Mouse (Mus musculus): ENCODE measurements around the gene Arl6ip5. TPM values are rescaled to one million over a fixed set of nuclear protein-coding genes. Genes with fewer than 3 reads are reported as not detected.

The Arl6ip5 gene
- 78.1 and 78.3 TPM in 2 replicates for polyA plus RNA-seq (2014; fragmentation: Nextera tagmentation; extraction: Ambion mirVana)

GRCm38 (mm10) chr6:97210191-97210961, at the start of gene Arl6ip5:
Gene Arl6ip5, plus strand, starts transcription at chr6:97210689.
- peak within 1 kb of the TSS; percentile 66 for H3K27ac ChIP-seq (replicated peaks; ENCODE audit: low read depth, low read length)

GRCm38 (mm10) chr6:97175716-97176115, 34.8 kb upstream of the Arl6ip5 start:
- ATAC-seq (ENCODE audit: low read depth) (no peak), DNase-seq (ENCODE audit: low spot score) (no peak)
- 73% methylated on average over 11 of the region's 11 CpGs for WGBS
- no peak overlapping the region for H3K4me3 ChIP-seq (ENCODE audit: low read depth, low read length)
- H3K27me3 ChIP-seq (replicated peaks; ENCODE audit: control insufficient read depth, insufficient read depth, low read length): no peaks in the 10 kb centered on the region
- H3K4me1 ChIP-seq (ENCODE audit: control insufficient read depth, insufficient read depth, low read length): peaks cover 12% of the 10 kb centered on the region
- H3K4me2 ChIP-seq (ENCODE audit: low read depth, low read length): no peak overlapping the region
- H3K36me3 ChIP-seq (ENCODE audit: control insufficient read depth, insufficient read depth, low read length): peaks cover 40% of the 10 kb centered on the region
- H3K9me3 ChIP-seq (ENCODE audit: control insufficient read depth, low read length): no peaks in the 10 kb centered on the region
- H3K27ac ChIP-seq (replicated peaks; ENCODE audit: low read depth, low read length): no peak overlapping the region
- H3K9ac ChIP-seq (ENCODE audit: low read depth, low read length): no peak overlapping the region

More at GRCm38 (mm10) chr6:97210191-97210961, at the start of gene Arl6ip5:
- Histone ChIP-seq H3K4me1 (ENCODE audit: control insufficient read depth, insufficient read depth, low read length) (peaks cover 5% of the 10 kb centered on the region; the same call in 1 of the 2 replicates), H3K27me3 (replicated peaks; ENCODE audit: control insufficient read depth, insufficient read depth, low read length) (no peaks in the 10 kb centered on the region), H3K4me2 (ENCODE audit: low read depth, low read length) (peak within 1 kb of the TSS; percentile 76), H3K9me3 (ENCODE audit: control insufficient read depth, low read length) (no peaks in the 10 kb centered on the region), H3K36me3 (ENCODE audit: control insufficient read depth, insufficient read depth, low read length) (0 out of 2 replicates have a peak, but pooled peaks cover 8% of the 10 kb centered on the region), H3K9ac (ENCODE audit: low read depth, low read length) (peak within 1 kb of the TSS; percentile 73), H3K4me3 (ENCODE audit: low read depth, low read length) (peak within 1 kb of the TSS; percentile 66)
- DNase-seq (ENCODE audit: low spot score) (peak; percentile 98), ATAC-seq (ENCODE audit: low read depth) (peak; percentile 89)
- WGBS: 6% methylated on average over 32 of the region's 32 CpGs

GRCm38 (mm10) chr6:97178491-97179366, 31.8 kb upstream of the Arl6ip5 start, which contains the start of gene Tmf1:
Gene Tmf1, minus strand, starts transcription at chr6:97179122.
- Histone ChIP-seq H3K27me3 (replicated peaks; ENCODE audit: control insufficient read depth, insufficient read depth, low read length) (no peaks in the 10 kb centered on the region), H3K9me3 (ENCODE audit: control insufficient read depth, low read length) (no peaks in the 10 kb centered on the region), H3K9ac (ENCODE audit: low read depth, low read length) (peak within 1 kb of the TSS; percentile 94), H3K36me3 (ENCODE audit: control insufficient read depth, insufficient read depth, low read length) (peaks cover 23% of the 10 kb centered on the region), H3K4me2 (ENCODE audit: low read depth, low read length) (peak within 1 kb of the TSS; percentile 60), H3K27ac (replicated peaks; ENCODE audit: low read depth, low read length) (peak within 1 kb of the TSS; percentile 93), H3K4me1 (ENCODE audit: control insufficient read depth, insufficient read depth, low read length) (peaks cover 12% of the 10 kb centered on the region), H3K4me3 (ENCODE audit: low read depth, low read length) (peak within 1 kb of the TSS; percentile 99)
- 0% methylated on average over 54 of the region's 80 CpGs for WGBS
- DNase-seq (ENCODE audit: low spot score) (peak; percentile 98), ATAC-seq (ENCODE audit: low read depth) (peak; percentile 98)

- no peaks in the 10 kb centered on the region for H3K27me3 ChIP-seq (replicated peaks; ENCODE audit: control insufficient read depth, insufficient read depth, low read length)
- 9% methylated on average over 11 of the region's 11 CpGs for whole genome bisulfite sequencing
- H3K27ac ChIP-seq (replicated peaks; ENCODE audit: low read depth, low read length): peak overlapping the region; percentile 93
- ATAC-seq (ENCODE audit: low read depth): peak; percentile 66
- peak overlapping the region; percentile 99 for H3K4me3 ChIP-seq (ENCODE audit: low read depth, low read length)
- H3K9me3 ChIP-seq (ENCODE audit: control insufficient read depth, low read length): no peaks in the 10 kb centered on the region
- peaks cover 12% of the 10 kb centered on the region for H3K4me1 ChIP-seq (ENCODE audit: control insufficient read depth, insufficient read depth, low read length)
- DNase-seq (ENCODE audit: low spot score): peak; percentile 51
- H3K36me3 ChIP-seq (ENCODE audit: control insufficient read depth, insufficient read depth, low read length): peaks cover 27% of the 10 kb centered on the region
- H3K4me2 ChIP-seq (ENCODE audit: low read depth, low read length): peak overlapping the region; percentile 60
- peak overlapping the region; percentile 94 for H3K9ac ChIP-seq (ENCODE audit: low read depth, low read length)
Observed at GRCm38 (mm10) chr6:97179367-97179828, 31.1 kb upstream of the Arl6ip5 start.

- ATAC-seq (ENCODE audit: low read depth) (no peak), DNase-seq (ENCODE audit: low spot score) (no peak)
- Histone ChIP-seq H3K4me1 (ENCODE audit: control insufficient read depth, insufficient read depth, low read length) (peaks cover 14% of the 10 kb centered on the region), H3K9me3 (ENCODE audit: control insufficient read depth, low read length) (no peaks in the 10 kb centered on the region), H3K4me3 (ENCODE audit: low read depth, low read length) (no peak overlapping the region), H3K27me3 (replicated peaks; ENCODE audit: control insufficient read depth, insufficient read depth, low read length) (no peaks in the 10 kb centered on the region), H3K27ac (replicated peaks; ENCODE audit: low read depth, low read length) (no peak overlapping the region), H3K36me3 (ENCODE audit: control insufficient read depth, insufficient read depth, low read length) (peaks cover 43% of the 10 kb centered on the region), H3K4me2 (ENCODE audit: low read depth, low read length) (no peak overlapping the region), H3K9ac (ENCODE audit: low read depth, low read length) (no peak overlapping the region)
- 40% methylated on average over 3 of the region's 3 CpGs for WGBS
Observed at GRCm38 (mm10) chr6:97200437-97200836, 10.1 kb upstream of the Arl6ip5 start.

GRCm38 (mm10) chr6:97202477-97202876, 8.0 kb upstream of the Arl6ip5 start:
- ATAC-seq (ENCODE audit: low read depth): no peak

GRCm38 (mm10) chr6:97204252-97204869, 6.1 kb upstream of the Arl6ip5 start:
- Histone ChIP-seq H3K4me1 (ENCODE audit: control insufficient read depth, insufficient read depth, low read length) (peaks cover 14% of the 10 kb centered on the region), H3K9ac (ENCODE audit: low read depth, low read length) (peak overlapping the region; percentile 98), H3K27me3 (replicated peaks; ENCODE audit: control insufficient read depth, insufficient read depth, low read length) (no peaks in the 10 kb centered on the region), H3K27ac (replicated peaks; ENCODE audit: low read depth, low read length) (0 out of 2 replicates have a peak overlapping the region, but pooled peaks have one; percentile 90), H3K36me3 (ENCODE audit: control insufficient read depth, insufficient read depth, low read length) (peaks cover 9% of the 10 kb centered on the region), H3K4me2 (ENCODE audit: low read depth, low read length) (peak overlapping the region; percentile 81), H3K4me3 (ENCODE audit: low read depth, low read length) (peak overlapping the region; percentile 92), H3K9me3 (ENCODE audit: control insufficient read depth, low read length) (no peaks in the 10 kb centered on the region)
- 15% methylated on average over 9 of the region's 9 CpGs for WGBS
- no peak for DNase-seq (ENCODE audit: low spot score)
- ATAC-seq (ENCODE audit: low read depth): no peak

More at GRCm38 (mm10) chr6:97202477-97202876, 8.0 kb upstream of the Arl6ip5 start:
- H3K9ac ChIP-seq (ENCODE audit: low read depth, low read length): no peak overlapping the region
- no peak for DNase-seq (ENCODE audit: low spot score)
- H3K4me1 ChIP-seq (ENCODE audit: control insufficient read depth, insufficient read depth, low read length): peaks cover 14% of the 10 kb centered on the region
- no peaks in the 10 kb centered on the region for H3K9me3 ChIP-seq (ENCODE audit: control insufficient read depth, low read length)
- H3K4me2 ChIP-seq (ENCODE audit: low read depth, low read length): no peak overlapping the region
- no peak overlapping the region for H3K4me3 ChIP-seq (ENCODE audit: low read depth, low read length)
- WGBS: 92% methylated on average over 3 of the region's 3 CpGs
- H3K36me3 ChIP-seq (ENCODE audit: control insufficient read depth, insufficient read depth, low read length): peaks cover 22% of the 10 kb centered on the region
- H3K27ac ChIP-seq (replicated peaks; ENCODE audit: low read depth, low read length): no peak overlapping the region
- H3K27me3 ChIP-seq (replicated peaks; ENCODE audit: control insufficient read depth, insufficient read depth, low read length): no peaks in the 10 kb centered on the region

- DNase-seq (ENCODE audit: low spot score): no peak
Observed at GRCm38 (mm10) chr6:97204952-97205351, 5.5 kb upstream of the Arl6ip5 start.

More at GRCm38 (mm10) chr6:97204952-97205351, 5.5 kb upstream of the Arl6ip5 start:
- Histone ChIP-seq H3K27me3 (replicated peaks; ENCODE audit: control insufficient read depth, insufficient read depth, low read length) (no peaks in the 10 kb centered on the region), H3K9ac (ENCODE audit: low read depth, low read length) (peak overlapping the region; percentile 98), H3K4me2 (ENCODE audit: low read depth, low read length) (peak overlapping the region; percentile 81), H3K36me3 (ENCODE audit: control insufficient read depth, insufficient read depth, low read length) (peaks cover 9% of the 10 kb centered on the region; the same call in 1 of the 2 replicates), H3K9me3 (ENCODE audit: control insufficient read depth, low read length) (no peaks in the 10 kb centered on the region), H3K4me3 (ENCODE audit: low read depth, low read length) (peak overlapping the region; percentile 92), H3K27ac (replicated peaks; ENCODE audit: low read depth, low read length) (peak overlapping the region; percentile 90), H3K4me1 (ENCODE audit: control insufficient read depth, insufficient read depth, low read length) (peaks cover 14% of the 10 kb centered on the region)
- 0% methylated on average over 16 of the region's 16 CpGs for WGBS
- peak; percentile 26; the same call in 1 of the 2 replicates for ATAC-seq (ENCODE audit: low read depth)

All from embryonic facial prominence, embryonic 14.5 days (tissue).